Mouse (Mus musculus): Measurements from ENCODE around the gene Aldh2. TPM values are rescaled to one million over a fixed set of nuclear protein-coding genes. Genes with fewer than 3 reads are reported as not detected.
"Not testable (repeated sequence)": the region's sequence is repeated elsewhere in the genome, so short reads cannot be mapped to it uniquely, and the experiment has no call there.

The Aldh2 gene
- polyA plus RNA-seq, 1 experiment = 384 TPM

- WGBS = 94% methylated on average over 14 of the region's 14 CpGs
- H3K36me3 ChIP-seq (ENCODE audit: control insufficient read depth, insufficient read depth, low read length) = peaks cover 57% of the 10 kb centered on the region
Observed at GRCm38 (mm10) chr5:121525774-121526450, 67.7 kb downstream of the Aldh2 start.

GRCm38 (mm10) chr5:121519758-121520157 is 73.9 kb downstream of the Aldh2 start:
- H3K27ac ChIP-seq (ENCODE audit: insufficient read depth, low read length); H3K4me1 ChIP-seq (ENCODE audit: control insufficient read depth, insufficient read depth, insufficient read length); H3K27me3 ChIP-seq (ENCODE audit: control insufficient read depth, insufficient read depth, low read length); DNase-seq (ENCODE audit: low read depth in 1 of 2, low spot score in 2 of 2); H3K4me3 ChIP-seq (ENCODE audit: extremely low read depth, insufficient read depth, insufficient read length): not testable (repeated sequence)
- WGBS = 50% methylated on average over 11 of the region's 17 CpGs
- peaks cover 17% of the 10 kb centered on the region for H3K36me3 ChIP-seq (ENCODE audit: control insufficient read depth, insufficient read depth, low read length)

More at GRCm38 (mm10) chr5:121525774-121526450, 67.7 kb downstream of the Aldh2 start:
- no peak overlapping the region for H3K27ac ChIP-seq (ENCODE audit: insufficient read depth, low read length)
- H3K4me3 ChIP-seq (ENCODE audit: extremely low read depth, insufficient read depth, insufficient read length) = no peak overlapping the region
- no peaks in the 10 kb centered on the region for H3K27me3 ChIP-seq (ENCODE audit: control insufficient read depth, insufficient read depth, low read length)
- no peaks in the 10 kb centered on the region for H3K4me1 ChIP-seq (ENCODE audit: control insufficient read depth, insufficient read depth, insufficient read length)
- DNase-seq (ENCODE audit: low read depth in 1 of 2, low spot score in 2 of 2) = no peak
- TF ChIP-seq CTCF (IDR thresholded peaks at IDR 0.05; ENCODE audit: extremely low read depth, insufficient read depth, insufficient read length, insufficient replicate concordance) = no peak
- no peak for TF ChIP-seq POLR2A (IDR thresholded peaks at IDR 0.05; ENCODE audit: low read depth, low read length)

- TF ChIP-seq CTCF (IDR thresholded peaks at IDR 0.05; ENCODE audit: extremely low read depth, insufficient read depth, insufficient read length, insufficient replicate concordance) (no peak), POLR2A (IDR thresholded peaks at IDR 0.05; ENCODE audit: low read depth, low read length) (no peak)
- WGBS = 86% methylated on average over 9 of the region's 9 CpGs
- Histone ChIP-seq H3K27me3 (ENCODE audit: control insufficient read depth, insufficient read depth, low read length) (no peaks in the 10 kb centered on the region), H3K36me3 (ENCODE audit: control insufficient read depth, insufficient read depth, low read length) (peaks cover 12% of the 10 kb centered on the region), H3K4me1 (ENCODE audit: control insufficient read depth, insufficient read depth, insufficient read length) (0 out of 2 replicates have a peak, but pooled peaks cover 2% of the 10 kb centered on the region), H3K4me3 (ENCODE audit: extremely low read depth, insufficient read depth, insufficient read length) (no peak overlapping the region), H3K27ac (ENCODE audit: insufficient read depth, low read length) (no peak overlapping the region)
- DNase-seq (ENCODE audit: low read depth in 1 of 2, low spot score in 2 of 2) = no peak
Observed at GRCm38 (mm10) chr5:121518983-121519382, 74.6 kb downstream of the Aldh2 start.

Other genes with a start within 250 kb of the Aldh2 start
- 75.4 and 82.2 TPM in 2 replicates for gene Trafd1, start 208.2 kb downstream of the Aldh2 start, polyA plus RNA-seq (2012; rRNA removed)
- gene Naa25, start 195.9 kb downstream of the Aldh2 start, polyA plus RNA-seq (2012; rRNA removed) = 7.5 TPM in 2 replicates
- 1.3 and 2.3 TPM in 2 replicates for gene Tmem116, start 141.9 kb downstream of the Aldh2 start, polyA plus RNA-seq (2012; rRNA removed)
- gene Erp29, start 141.3 kb downstream of the Aldh2 start, polyA plus RNA-seq (2012; rRNA removed) = 47.5 and 52.0 TPM in 2 replicates
- gene Adam1b, start 90.4 kb downstream of the Aldh2 start, polyA plus RNA-seq (2012; rRNA removed) = 0.02 TPM in 1 of 2 replicates, not detected in the other
- 2.1 and 2.8 TPM in 2 replicates for gene Adam1a, start 48.3 kb downstream of the Aldh2 start, polyA plus RNA-seq (2012; rRNA removed)
- 0.19 TPM in 1 of 2 replicates, not detected in the other for gene Gm42878, start 48.3 kb downstream of the Aldh2 start, polyA plus RNA-seq (2012; rRNA removed)
- gene Mapkapk5, start 47.9 kb downstream of the Aldh2 start, polyA plus RNA-seq (2012; rRNA removed) = 17.9 and 18.9 TPM in 2 replicates
- gene Acad12, start 25.1 kb upstream of the Aldh2 start, polyA plus RNA-seq (2012; rRNA removed) = 3.9 and 5.5 TPM in 2 replicates
- gene Acad10, start 66.7 kb upstream of the Aldh2 start, polyA plus RNA-seq (2012; rRNA removed) = 3.9 and 4.4 TPM in 2 replicates
- 17.9 and 22.5 TPM in 2 replicates for gene Brap, start 66.7 kb upstream of the Aldh2 start, polyA plus RNA-seq (2012; rRNA removed)
- 70.0 and 71.9 TPM in 2 replicates for gene Atxn2, start 117.5 kb upstream of the Aldh2 start, polyA plus RNA-seq (2012; rRNA removed)
- 118 and 259 TPM in 2 replicates for gene Sh2b3, start 243.8 kb upstream of the Aldh2 start, polyA plus RNA-seq (2012; rRNA removed)

Measured in spleen, adult 2 months (tissue).